Mouse (Mus musculus) CH12.LX (cell line): ENCODE results near the gene Myh1. TPM values are rescaled to one million over a fixed set of nuclear protein-coding genes. Genes with fewer than 3 reads are reported as not detected.

Source experiments
- DNase-seq: peaks from one replicate; pipeline ENCODE4 v3.0.0-alpha.2; 2013; ENCODE audit errors: extremely low read depth
- H3K27ac ChIP-seq: 2 replicates; pipeline ENCODE4 v1.5.1; 2012; ENCODE audit warnings: low read depth, mild to moderate bottlenecking, control low read depth, moderate library complexity; ENCODE audit not compliant: insufficient read depth
- H3K27me3 ChIP-seq: replicated peaks from 2 replicates; pipeline ENCODE3; 2012; ENCODE audit warnings: inconsistent platforms
- H3K36me3 ChIP-seq, 2 experiments: replicated peaks in 1 of 2; 2 replicates each; pipeline versions ENCODE3 to v1.6.1; 2012; ENCODE audit warnings: inconsistent platforms in 1 of 2, low read length in 1 of 2, mild to moderate bottlenecking in 1 of 2, mixed read lengths in 1 of 2, moderate library complexity in 1 of 2; ENCODE audit not compliant: control insufficient read depth in 1 of 2, insufficient read depth in 1 of 2
- H3K4me1 ChIP-seq, 2 experiments: 2 replicates each; pipeline ENCODE4 v1.6.1; 2012; ENCODE audit warnings: inconsistent platforms in 1 of 2, moderate library complexity in 1 of 2; ENCODE audit not compliant: insufficient read depth in 2 of 2, control insufficient read depth in 1 of 2
- H3K4me2 ChIP-seq: 2 replicates; pipeline ENCODE4 v1.6.1; 2012; ENCODE audit warnings: low read depth, mild to moderate bottlenecking, control low read depth; ENCODE audit not compliant: poor library complexity, insufficient read depth, severe bottlenecking
- H3K4me3 ChIP-seq, 3 experiments: fragments of 150-350 bp in 1 of 3; sonication (generic) in 1 of 3; replicated peaks in 1 of 3; 2 replicates each; pipeline versions ENCODE3 to v1.5.1; 2011 to 2012; ENCODE audit warnings: low read depth in 2 of 3, low read length in 2 of 3, mild to moderate bottlenecking in 2 of 3, moderate library complexity in 2 of 3, control low read depth in 1 of 3, improper control_type of control experiment in 1 of 3, inconsistent platforms in 1 of 3, mixed read lengths in 1 of 3; ENCODE audit not compliant: poor library complexity in 1 of 3
- H3K79me2 ChIP-seq: replicated peaks from 2 replicates; pipeline ENCODE4 v1.6.1; 2012; ENCODE audit warnings: mild to moderate bottlenecking, moderate library complexity; ENCODE audit not compliant: control insufficient read depth, poor library complexity, insufficient read depth, severe bottlenecking; ENCODE audit errors: extremely low read depth
- H3K9ac ChIP-seq: 2 replicates; pipeline ENCODE4 v1.6.1; 2012; ENCODE audit warnings: low read depth, mild to moderate bottlenecking, control low read depth, moderate library complexity; ENCODE audit not compliant: insufficient read depth
- H3K9me3 ChIP-seq: replicated peaks from 2 replicates; pipeline ENCODE3; 2012; ENCODE audit warnings: low read length, inconsistent platforms, mixed read lengths
- CTCF ChIP-seq, 2 experiments: IDR thresholded peaks in 1 of 2; conservative IDR thresholded peaks in 1 of 2; 2 replicates each; pipeline ENCODE4 v1.5.1; 2011 to 2012; ENCODE audit warnings: low read depth in 2 of 2, low read length in 2 of 2, improper control_type of control experiment in 1 of 2, inconsistent platforms in 1 of 2, mild to moderate bottlenecking in 1 of 2, moderate library complexity in 1 of 2
- E2F4 ChIP-seq: IDR thresholded peaks from 2 replicates; pipeline ENCODE4 v1.6.1; 2011; ENCODE audit warnings: low read depth, low read length, improper control_type of control experiment; ENCODE audit not compliant: insufficient replicate concordance
- EP300 ChIP-seq: IDR thresholded peaks from 2 replicates; pipeline ENCODE4 v1.6.1; 2011; ENCODE audit warnings: low read length, improper control_type of control experiment
- GABPA ChIP-seq: IDR thresholded peaks from 2 replicates; pipeline ENCODE4 v1.6.1; 2012; ENCODE audit warnings: low read depth, low read length, improper control_type of control experiment, inconsistent platforms; ENCODE audit not compliant: insufficient replicate concordance
- KAT2A ChIP-seq: IDR thresholded peaks from 2 replicates; pipeline ENCODE4 v1.6.1; 2012; ENCODE audit warnings: low read length, improper control_type of control experiment, inconsistent platforms; ENCODE audit not compliant: insufficient replicate concordance
- MAFK ChIP-seq: IDR thresholded peaks from 2 replicates; pipeline ENCODE4 v1.6.1; 2011; ENCODE audit warnings: low read length, improper control_type of control experiment; ENCODE audit not compliant: insufficient replicate concordance
- MAZ ChIP-seq: IDR thresholded peaks from 2 replicates; pipeline ENCODE4 v1.6.1; 2012; ENCODE audit warnings: low read depth, mild to moderate bottlenecking, inconsistent platforms, low read length, improper control_type of control experiment, moderate library complexity
- MEF2A ChIP-seq: IDR thresholded peaks from 2 replicates; pipeline ENCODE4 v1.6.1; 2014; ENCODE audit warnings: low read depth, mild to moderate bottlenecking, inconsistent platforms, low read length, improper control_type of control experiment, borderline replicate concordance
- MXI1 ChIP-seq: IDR thresholded peaks from 2 replicates; pipeline ENCODE4 v1.6.1; 2011; ENCODE audit warnings: mild to moderate bottlenecking, low read depth, low read length, improper control_type of control experiment
- MYC ChIP-seq: IDR thresholded peaks from 2 replicates; pipeline ENCODE4 v1.6.1; 2011; ENCODE audit warnings: low read depth, mild to moderate bottlenecking, improper control_type of control experiment, low read length
- NELFE ChIP-seq: IDR thresholded peaks from 2 replicates; pipeline ENCODE4 v1.6.1; 2011; ENCODE audit warnings: low read depth, low read length, improper control_type of control experiment
- PAX5 ChIP-seq: IDR thresholded peaks from 2 replicates; pipeline ENCODE4 v1.6.1; 2012; ENCODE audit warnings: low read length, inconsistent platforms, mixed read lengths
- SIN3A ChIP-seq: IDR thresholded peaks from 2 replicates; pipeline ENCODE4 v1.6.1; 2012; ENCODE audit warnings: low read length, improper control_type of control experiment, inconsistent platforms
- SMC3 ChIP-seq: IDR thresholded peaks from 2 replicates; pipeline ENCODE4 v1.6.1; 2011; ENCODE audit warnings: low read depth, low read length, improper control_type of control experiment
- USF1 ChIP-seq: IDR thresholded peaks from 2 replicates; pipeline ENCODE4 v1.6.1; 2014; ENCODE audit warnings: low read depth, mild to moderate bottlenecking, inconsistent platforms, low read length, improper control_type of control experiment
- ZC3H11A ChIP-seq: IDR thresholded peaks from 2 replicates; pipeline ENCODE4 v1.6.1; 2012; ENCODE audit warnings: low read depth, mild to moderate bottlenecking, inconsistent platforms, low read length, improper control_type of control experiment
- ZKSCAN1 ChIP-seq: IDR thresholded peaks from 2 replicates; pipeline ENCODE4 v1.6.1; 2012; ENCODE audit warnings: low read depth, inconsistent platforms, low read length, improper control_type of control experiment, borderline replicate concordance
- dilution Hi-C: fragments of 300-500 bp; cut with MboI; formaldehyde crosslinking; loops from 2 replicates; pipeline ENCODE4 v1.14.3; 2020; ENCODE audit warnings: low sequenced_read_pairs; ENCODE audit not compliant: extremely low pct_unique_long_range_greater_than_20kb, extremely low pct_ligation_motif_present
- in situ Hi-C: fragments of 300-500 bp; cut with MboI; formaldehyde crosslinking; loops from 3 replicates; pipeline ENCODE4 v1.14.3; 2019; ENCODE audit warnings: low sequenced_read_pairs, low pct_ligation_motif_present, low pct_unique_long_range_greater_than_20kb, mixed read lengths
- polyA plus RNA-seq: library from polyadenylated mRNA; unstranded; fragments of >175 nt; gene quantifications from 2 replicates; pipeline ENCODE4 v1.2.1, GENCODE M21; 2012; ENCODE audit warnings: low read depth; ENCODE audit not compliant: insufficient read length
- total RNA-seq, 2 experiments: library from RNA; depleted of rRNA; stranded (reverse); fragments of 300-350 nt in 1 of 2; fragments of >200 nt in 1 of 2; gene quantifications; 2 replicates each; pipeline ENCODE4 v1.2.3; 2012 to 2014

The Myh1 gene
- total and polyA plus RNA-seq, 3 experiments: 0.04 TPM; not detected in 1

DNA sequence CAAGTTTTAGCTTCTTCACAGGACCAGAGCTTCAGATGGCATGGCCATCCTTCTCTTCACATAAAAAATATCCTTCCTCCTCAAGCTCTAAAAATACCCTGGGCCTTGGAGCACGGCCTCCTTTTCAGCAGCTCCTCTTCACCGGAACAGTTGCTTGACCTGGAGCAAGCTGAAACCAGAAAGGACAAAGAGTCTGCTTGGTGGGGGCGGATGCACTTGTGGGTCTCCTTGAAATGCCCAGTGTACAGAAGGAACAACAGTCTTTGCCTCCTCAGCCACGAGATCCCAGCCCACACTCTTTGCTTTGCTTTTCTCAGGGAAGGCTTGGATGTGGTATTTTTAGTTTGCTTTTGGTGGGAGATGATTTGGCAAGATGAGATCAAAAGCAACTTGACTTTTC is 36.2 kb upstream of the Myh1 start:
- H3K9ac ChIP-seq: no peak overlapping the region
- H3K4me2 ChIP-seq: no peak overlapping the region
- no peaks in the 10 kb centered on the region for H3K9me3 ChIP-seq
- dilution Hi-C loops (no loop called here), in situ Hi-C loops (loop anchor here (10.0 kb wide), 1 partner anchor 61 kb away; no protein-coding TSS in a partner anchor)
- H3K79me2 ChIP-seq: no peaks in the 10 kb centered on the region
- H3K27ac ChIP-seq: no peak overlapping the region
- peaks cover 17 to 42% of the 10 kb centered on the region in 2 experiments for H3K4me1 ChIP-seq
- DNase-seq: no peak
- no peak overlapping the region for H3K4me3 ChIP-seq
- no peak for TF ChIP-seq ZC3H11A
- TF ChIP-seq MYC: no peak
- TF ChIP-seq EP300: no peak
- no peak for TF ChIP-seq E2F4
- TF ChIP-seq USF1: no peak
- TF ChIP-seq PAX5: no peak
- TF ChIP-seq MAZ: no peak
- no peak for TF ChIP-seq ZKSCAN1
- peaks cover 0 to 13% of the 10 kb centered on the region in 2 experiments for H3K36me3 ChIP-seq
- H3K27me3 ChIP-seq: no peaks in the 10 kb centered on the region

DNA sequence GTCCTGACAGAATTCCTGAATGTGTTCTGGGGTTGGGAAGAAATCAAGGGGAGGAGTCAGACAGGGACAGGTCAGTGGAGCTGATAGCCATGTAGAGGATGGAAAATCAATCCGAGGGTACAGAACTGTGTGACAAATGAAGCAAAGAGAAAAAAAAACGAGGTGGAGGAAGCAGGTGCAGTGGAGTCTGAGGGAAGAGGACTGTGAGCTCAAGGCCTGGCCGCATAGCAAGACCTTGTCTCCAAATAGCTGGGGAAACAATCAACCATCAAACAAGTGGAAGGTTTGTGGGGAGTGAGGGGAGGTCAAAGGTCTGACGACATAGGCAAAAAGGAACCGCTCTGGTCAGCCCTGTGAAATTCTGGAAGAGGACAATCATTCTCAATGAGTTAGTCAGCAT is 35.0 kb upstream of the Myh1 start:
- DNase-seq: no peak
- no peak for TF ChIP-seq MAFK
- no peak for TF ChIP-seq MEF2A
- TF ChIP-seq E2F4: no peak
- TF ChIP-seq CTCF (conservative IDR thresholded peaks at IDR 0.05 in 1 of 2, IDR thresholded peaks at IDR 0.05 in 1 of 2; ENCODE audit: low read depth in 2 of 2, low read length in 2 of 2): no peak
- no peak for TF ChIP-seq KAT2A
- no peak for TF ChIP-seq EP300
- no peak for TF ChIP-seq MXI1
- no peak for TF ChIP-seq ZKSCAN1
- no peak for TF ChIP-seq USF1
- no peak for TF ChIP-seq ZC3H11A
- TF ChIP-seq SIN3A: no peak
- no peak for TF ChIP-seq GABPA
- no peak for TF ChIP-seq SMC3
- TF ChIP-seq NELFE: no peak
- in situ Hi-C loops (loop anchor here (10.0 kb wide), 1 partner anchor 60 kb away; no protein-coding TSS in a partner anchor), dilution Hi-C loops (no loop called here)
- Histone ChIP-seq H3K4me3 (no peak overlapping the region), H3K27ac (no peak overlapping the region), H3K9me3 (no peaks in the 10 kb centered on the region), H3K27me3 (no peaks in the 10 kb centered on the region), H3K9ac (no peak overlapping the region), H3K36me3 (peaks cover 0 to 6% of the 10 kb centered on the region in 2 experiments), H3K4me2 (no peak overlapping the region), H3K79me2 (no peaks in the 10 kb centered on the region), H3K4me1 (peaks cover 10 to 42% of the 10 kb centered on the region in 2 experiments)
